Mouse (Mus musculus) yolk sac, embryonic 10.5 days (tissue): ENCODE measurements around the gene C1qtnf1.

Experiments
- DNase-seq: peaks from one replicate; pipeline ENCODE4 v3.0.0-alpha.2; 2017; ENCODE audit warnings: low spot score

The C1qtnf1 gene

GRCm38 (mm10) chr11:118475496-118476083 is 47.6 kb downstream of the C1qtnf1 start:
- no peak for DNase-seq

GRCm38 (mm10) chr11:118476396-118477373 is 48.7 kb downstream of the C1qtnf1 start, which contains the start of gene Engase:
Engase (plus strand) TSS chr11:118476829.
- DNase-seq = peak; percentile 94

- DNase-seq = peak; percentile 20
These were observed 51.8 kb downstream of the C1qtnf1 start for GRCm38 (mm10) chr11:118479776-118480175.

DNA sequence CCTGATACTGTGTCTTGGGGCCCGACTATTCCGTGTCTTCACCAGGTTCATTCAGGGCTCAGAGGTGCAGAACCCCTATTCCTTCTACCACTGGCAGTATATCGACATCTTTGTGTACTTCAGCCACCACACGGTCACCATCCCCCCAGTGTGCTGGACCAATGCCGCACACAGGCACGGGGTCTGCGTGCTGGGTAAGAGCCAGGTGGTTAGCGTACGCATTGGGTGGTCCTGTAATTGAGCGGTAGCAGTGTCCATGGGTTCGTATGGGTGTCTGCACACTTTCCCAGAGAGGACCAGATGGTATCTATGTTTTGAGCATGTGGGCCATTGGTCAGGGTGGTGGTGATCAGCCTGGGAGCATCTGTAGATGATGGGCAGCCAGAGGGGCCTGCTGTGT is 53.2 kb downstream of the C1qtnf1 start:
- DNase-seq = no peak

GRCm38 (mm10) chr11:118481751-118482150 is 53.7 kb downstream of the C1qtnf1 start:
- DNase-seq = no peak

DNA sequence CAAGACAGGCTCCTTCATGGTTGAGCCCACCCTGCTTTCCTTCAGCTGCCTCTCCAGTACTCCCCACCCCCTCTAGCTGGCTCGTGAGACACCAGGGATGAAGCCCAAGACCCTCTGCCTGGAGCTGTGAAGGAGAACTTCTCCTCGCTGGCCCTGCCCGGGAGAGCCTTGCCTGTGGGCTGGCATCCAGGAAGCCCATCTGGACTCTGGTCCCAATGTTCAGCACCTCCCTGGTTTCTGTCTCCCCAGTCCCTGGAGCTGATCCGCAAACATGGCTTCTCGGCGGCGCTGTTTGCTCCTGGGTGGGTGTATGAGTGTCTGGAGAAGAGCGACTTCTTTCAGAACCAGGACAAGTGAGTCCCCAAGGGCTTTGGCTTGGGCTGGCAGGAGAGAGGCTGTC is 56.2 kb downstream of the C1qtnf1 start:
- no peak for DNase-seq

DNA sequence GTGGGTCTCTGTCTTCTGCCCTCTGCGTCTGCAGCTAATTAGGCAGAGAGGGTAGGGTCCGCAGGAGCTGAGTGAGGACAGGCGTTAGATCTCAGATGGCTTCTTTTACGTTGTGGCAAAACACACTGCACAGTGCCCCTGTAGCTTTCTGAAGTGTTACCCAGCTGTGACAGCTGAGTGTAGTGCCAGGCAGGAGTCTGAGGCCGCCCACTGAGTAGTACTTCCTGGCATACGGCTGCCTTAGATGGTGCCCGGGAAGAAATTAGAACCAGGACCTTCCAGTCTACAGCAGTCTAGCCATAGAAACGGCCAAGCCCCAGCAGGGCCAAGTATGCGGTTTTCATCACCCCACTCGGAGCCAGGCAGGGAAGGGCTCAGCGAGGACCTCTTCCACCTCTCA is 57.3 kb downstream of the C1qtnf1 start:
- DNase-seq = no peak

GRCm38 (mm10) chr11:118485780-118486179 is 57.8 kb downstream of the C1qtnf1 start:
- DNase-seq = no peak

- no peak for DNase-seq
These were observed 58.3 kb downstream of the C1qtnf1 start for GRCm38 (mm10) chr11:118486281-118486680.

GRCm38 (mm10) chr11:118486881-118487772 is 59.1 kb downstream of the C1qtnf1 start:
- no peak for DNase-seq

DNA sequence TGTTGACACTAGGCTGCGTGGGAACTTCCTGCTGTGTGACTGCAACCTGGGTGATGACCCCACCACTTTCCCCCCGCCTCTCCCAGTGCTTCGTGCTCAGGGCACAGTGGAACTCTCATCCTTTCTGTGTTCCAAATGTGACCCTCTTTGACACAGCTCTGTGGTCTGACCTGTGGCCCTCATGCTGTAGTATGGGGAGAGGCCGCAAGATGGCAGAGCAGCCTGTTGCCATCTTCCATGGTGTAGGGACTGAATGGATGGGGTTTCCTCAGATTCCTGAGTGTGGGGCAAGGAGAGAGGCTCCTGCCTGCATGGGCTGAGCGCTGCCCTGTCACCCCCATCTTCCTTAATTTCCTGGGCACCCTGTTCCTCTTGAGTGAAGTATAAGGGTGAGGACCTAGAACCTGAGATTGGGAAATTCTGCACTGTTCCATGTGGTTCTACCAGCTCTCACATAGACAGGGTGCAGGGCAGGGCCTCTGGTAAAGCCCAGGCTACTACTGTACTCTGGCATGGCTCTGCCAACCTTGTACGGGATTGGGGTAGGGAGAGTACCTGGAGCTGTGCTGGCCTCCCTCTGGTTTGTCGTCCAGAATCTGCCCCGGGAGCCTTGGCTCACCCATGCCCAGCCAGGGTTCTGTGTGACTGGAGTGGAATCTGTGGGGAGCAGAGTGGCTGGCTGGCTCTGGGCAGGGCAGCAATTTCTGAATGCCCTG is 60.3 kb downstream of the C1qtnf1 start:
- DNase-seq = no peak

DNA sequence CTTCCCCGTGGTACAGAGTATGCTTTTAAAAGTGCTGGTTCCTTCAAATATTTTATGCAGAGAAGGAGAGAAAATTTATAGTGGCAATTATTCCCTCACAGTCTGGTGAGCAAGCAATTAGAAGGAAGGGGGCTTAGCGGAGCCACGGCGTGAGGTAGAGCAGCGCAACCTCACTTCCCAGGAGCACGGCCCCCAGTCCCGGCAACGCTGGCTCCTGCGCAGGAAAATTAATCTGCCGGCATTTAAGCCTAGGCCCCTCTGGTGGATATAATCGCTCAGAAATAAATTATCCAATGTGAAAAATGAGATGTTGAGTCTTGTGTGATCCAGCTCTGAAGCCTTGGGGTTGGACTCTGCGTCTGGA is 60.9 kb downstream of the C1qtnf1 start:
- no peak for DNase-seq

GRCm38 (mm10) chr11:118490566-118491218 is 62.7 kb downstream of the C1qtnf1 start:
- DNase-seq = peak; percentile 43

GRCm38 (mm10) chr11:118491230-118491629 is 63.2 kb downstream of the C1qtnf1 start:
- DNase-seq = no peak

DNA sequence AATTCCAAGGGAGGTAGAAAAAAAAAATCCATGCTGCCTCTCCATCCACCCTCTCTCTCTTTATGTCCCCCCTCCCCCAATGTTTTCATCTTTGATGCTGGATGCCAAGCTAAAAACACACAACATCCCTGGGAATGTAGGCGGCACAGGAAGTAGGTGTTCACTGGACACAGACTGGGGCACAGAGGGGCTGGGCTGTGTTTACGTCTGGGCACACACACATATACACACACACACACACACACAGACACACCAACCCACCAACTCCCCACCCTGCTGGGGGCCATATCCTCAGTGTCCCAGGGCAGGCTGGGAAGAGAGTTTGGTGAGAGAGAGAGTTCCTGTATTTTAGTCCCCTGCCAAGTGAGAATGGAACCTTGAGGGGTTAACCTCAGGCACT is 65.5 kb downstream of the C1qtnf1 start:
- no peak for DNase-seq

GRCm38 (mm10) chr11:118494001-118494737 is 66.2 kb downstream of the C1qtnf1 start:
- DNase-seq = no peak

DNA sequence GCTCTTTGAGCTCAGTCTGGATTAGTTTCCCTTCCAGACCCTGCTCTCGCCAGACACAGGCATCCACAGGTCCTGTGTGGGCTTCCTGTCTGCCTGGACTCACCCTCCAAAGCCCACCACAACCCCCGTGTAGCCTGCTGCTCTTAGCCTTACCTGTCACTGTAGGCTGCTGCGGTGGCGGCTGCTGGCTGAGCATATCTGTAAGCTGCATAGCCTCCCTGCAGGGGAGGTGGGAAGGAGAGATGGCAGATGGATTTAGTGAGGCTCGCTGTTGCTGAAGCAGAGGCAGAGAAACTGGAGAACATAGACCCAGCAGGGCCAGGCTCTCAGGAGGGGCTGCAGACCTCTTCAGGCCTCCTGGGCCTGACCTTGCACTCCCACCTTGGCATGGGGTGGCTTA is 67.1 kb downstream of the C1qtnf1 start:
- no peak for DNase-seq

GRCm38 (mm10) chr11:118496066-118496689 is 68.2 kb downstream of the C1qtnf1 start:
- no peak for DNase-seq
